Mouse (Mus musculus) gastrocnemius, adult 2 months (tissue): Measurements from ENCODE around the gene Acoxl. TPM values are rescaled to one million over a fixed set of nuclear protein-coding genes. Genes with fewer than 3 reads are reported as not detected.

Source experiments
- DNase-seq: peaks from one replicate; pipeline ENCODE4 v3.0.0; 2022
- H3K27ac ChIP-seq: fragments of 200-600 bp; 2 replicates; pipeline ENCODE4 v1.8.1; 2022; ENCODE audit warnings: mild to moderate bottlenecking
- H3K4me3 ChIP-seq: fragments of 200-600 bp; 2 replicates; pipeline ENCODE4 v1.8.1; 2022; ENCODE audit warnings: mild to moderate bottlenecking, moderate library complexity
- CTCF ChIP-seq: fragments of 200-600 bp; IDR thresholded peaks from 2 replicates; pipeline ENCODE4 v1.8.1; 2022; ENCODE audit warnings: antibody characterized with exemption, mild to moderate bottlenecking, moderate library complexity
- intact Hi-C: fragments of 180-260 bp; cut with DNase I; formaldehyde crosslinking; loops from one replicate; pipeline ENCODE4 v1.15.1; 2025
- total RNA-seq, 2 experiments: library from RNA; stranded (reverse); gene quantifications; 2 replicates each; pipeline ENCODE4 v1.2.3; 2021

Acoxl gene
- total RNA-seq, 2 experiments from 2014 or later, result 0.20 TPM; not detected in 1

GRCm38 (mm10) chr2:128032111-128032510 is 193.4 kb downstream of the Acoxl start:
- no peak for TF ChIP-seq CTCF
- DNase-seq, result peak; percentile 25
- no peak overlapping the region for H3K27ac ChIP-seq
- H3K4me3 ChIP-seq, result no peak overlapping the region
- intact Hi-C loops, result no loop called here

GRCm38 (mm10) chr2:128033503-128033902 is 194.8 kb downstream of the Acoxl start:
- Histone ChIP-seq H3K27ac (no peak overlapping the region), H3K4me3 (no peak overlapping the region)
- DNase-seq, result no peak
- no peak for TF ChIP-seq CTCF
- intact Hi-C loops, result no loop called here

GRCm38 (mm10) chr2:128034066-128034665 is 195.5 kb downstream of the Acoxl start:
- H3K4me3 ChIP-seq, result no peak overlapping the region
- intact Hi-C loops, result no loop called here
- TF ChIP-seq CTCF, result no peak
- no peak for DNase-seq
- no peak overlapping the region for H3K27ac ChIP-seq

- intact Hi-C loops, result no loop called here
- DNase-seq, result no peak
- TF ChIP-seq CTCF, result no peak
- no peak overlapping the region for H3K4me3 ChIP-seq
- H3K27ac ChIP-seq, result no peak overlapping the region
Observed at GRCm38 (mm10) chr2:128038259-128038890, 199.7 kb downstream of the Acoxl start.

GRCm38 (mm10) chr2:128041066-128041750 is 202.5 kb downstream of the Acoxl start:
- H3K4me3 ChIP-seq, result no peak overlapping the region
- DNase-seq, result peak; percentile 33
- intact Hi-C loops, result no loop called here
- TF ChIP-seq CTCF, result no peak
- H3K27ac ChIP-seq, result no peak overlapping the region

GRCm38 (mm10) chr2:128046454-128046853 is 207.8 kb downstream of the Acoxl start:
- no peak overlapping the region for H3K27ac ChIP-seq
- DNase-seq, result no peak
- intact Hi-C loops, result no loop called here
- no peak overlapping the region for H3K4me3 ChIP-seq
- no peak for TF ChIP-seq CTCF

GRCm38 (mm10) chr2:128054905-128055304 is 216.2 kb downstream of the Acoxl start:
- DNase-seq, result no peak
- intact Hi-C loops, result no loop called here
- no peak for TF ChIP-seq CTCF
- Histone ChIP-seq H3K4me3 (no peak overlapping the region), H3K27ac (no peak overlapping the region)

GRCm38 (mm10) chr2:128057872-128058271 is 219.2 kb downstream of the Acoxl start:
- Histone ChIP-seq H3K4me3 (no peak overlapping the region), H3K27ac (no peak overlapping the region)
- no peak for TF ChIP-seq CTCF
- intact Hi-C loops, result no loop called here
- no peak for DNase-seq

- no peak for DNase-seq
- intact Hi-C loops, result no loop called here
- no peak overlapping the region for H3K27ac ChIP-seq
- no peak overlapping the region for H3K4me3 ChIP-seq
- TF ChIP-seq CTCF, result no peak
Observed at GRCm38 (mm10) chr2:128058627-128059026, 220.0 kb downstream of the Acoxl start.

- intact Hi-C loops, result no loop called here
- H3K27ac ChIP-seq, result no peak overlapping the region
- no peak overlapping the region for H3K4me3 ChIP-seq
- no peak for DNase-seq
- no peak for TF ChIP-seq CTCF
Observed at GRCm38 (mm10) chr2:128060213-128060612, 221.5 kb downstream of the Acoxl start.

- no peak for DNase-seq
- Histone ChIP-seq H3K4me3 (no peak overlapping the region), H3K27ac (no peak overlapping the region)
- no peak for TF ChIP-seq CTCF
- intact Hi-C loops, result no loop called here
Observed at GRCm38 (mm10) chr2:128060680-128061287, 222.1 kb downstream of the Acoxl start.

GRCm38 (mm10) chr2:128061491-128061890 is 222.8 kb downstream of the Acoxl start:
- H3K27ac ChIP-seq, result no peak overlapping the region
- no peak overlapping the region for H3K4me3 ChIP-seq
- intact Hi-C loops, result no loop called here
- DNase-seq, result no peak
- TF ChIP-seq CTCF, result no peak

GRCm38 (mm10) chr2:128062756-128063155 is 224.1 kb downstream of the Acoxl start:
- intact Hi-C loops, result no loop called here
- DNase-seq, result no peak
- Histone ChIP-seq H3K27ac (no peak overlapping the region), H3K4me3 (no peak overlapping the region)
- TF ChIP-seq CTCF, result no peak
